Mouse (Mus musculus): ENCODE measurements around the gene Wwox.

- TF ChIP-seq POLR2A (IDR thresholded peaks at IDR 0.05; ENCODE audit: borderline replicate concordance, control insufficient read depth, low read depth, low read length) (no peak), CTCF (IDR thresholded peaks at IDR 0.05; ENCODE audit: control insufficient read depth, insufficient read depth, low read length) (no peak)
Measured at GRCm38 (mm10) chr8:115380017-115380416, 940.6 kb downstream of the Wwox start.
